Mouse (Mus musculus): ENCODE measurements around the gene 1700034J05Rik. TPM values are rescaled to one million over a fixed set of nuclear protein-coding genes. Genes with fewer than 3 reads are reported as not detected.
A peak's percentile ranks its signal among the peaks of the same experiment; 100 is the strongest.

The 1700034J05Rik gene
- polyA plus RNA-seq, 1 experiment, result not detected

- Histone ChIP-seq H3K27ac (ENCODE audit: insufficient read depth, low read length) (peak overlapping the region; percentile 85), H3K4me1 (ENCODE audit: control insufficient read depth, insufficient read depth, low read length) (peaks cover 33% of the 10 kb centered on the region)
- no peak for TF ChIP-seq CTCF (IDR thresholded peaks at IDR 0.05; ENCODE audit: borderline replicate concordance, insufficient read depth, low read length)
- no peak for TF ChIP-seq POLR2A (IDR thresholded peaks at IDR 0.05; ENCODE audit: low read depth, low read length)
These were observed 41.3 kb downstream of the 1700034J05Rik start for GRCm38 (mm10) chr6:146912835-146913488.

GRCm38 (mm10) chr6:146910801-146911200, 43.4 kb downstream of the 1700034J05Rik start:
- TF ChIP-seq CTCF (IDR thresholded peaks at IDR 0.05; ENCODE audit: borderline replicate concordance, insufficient read depth, low read length) (no peak), POLR2A (IDR thresholded peaks at IDR 0.05; ENCODE audit: low read depth, low read length) (no peak)
- H3K4me1 ChIP-seq (ENCODE audit: control insufficient read depth, insufficient read depth, low read length), result peaks cover 43% of the 10 kb centered on the region
- peak overlapping the region; percentile 100 for H3K27ac ChIP-seq (ENCODE audit: insufficient read depth, low read length)
- no peak overlapping the region for H3K4me3 ChIP-seq (ENCODE audit: insufficient read depth, low read length)

More at GRCm38 (mm10) chr6:146912835-146913488, 41.3 kb downstream of the 1700034J05Rik start:
- H3K4me3 ChIP-seq (ENCODE audit: insufficient read depth, low read length), result no peak overlapping the region

- H3K4me3 ChIP-seq (ENCODE audit: insufficient read depth, low read length), result no peak overlapping the region
- peak overlapping the region; percentile 100 for H3K27ac ChIP-seq (ENCODE audit: insufficient read depth, low read length)
- no peak for TF ChIP-seq POLR2A (IDR thresholded peaks at IDR 0.05; ENCODE audit: low read depth, low read length)
- TF ChIP-seq CTCF (IDR thresholded peaks at IDR 0.05; ENCODE audit: borderline replicate concordance, insufficient read depth, low read length), result no peak
- H3K4me1 ChIP-seq (ENCODE audit: control insufficient read depth, insufficient read depth, low read length), result peaks cover 44% of the 10 kb centered on the region
These were observed 44.3 kb downstream of the 1700034J05Rik start for GRCm38 (mm10) chr6:146909725-146910489.

- Histone ChIP-seq H3K27ac (ENCODE audit: insufficient read depth, low read length) (peak overlapping the region; percentile 100), H3K4me1 (ENCODE audit: control insufficient read depth, insufficient read depth, low read length) (peaks cover 43% of the 10 kb centered on the region), H3K4me3 (ENCODE audit: insufficient read depth, low read length) (no peak overlapping the region)
- no peak for TF ChIP-seq CTCF (IDR thresholded peaks at IDR 0.05; ENCODE audit: borderline replicate concordance, insufficient read depth, low read length)
- no peak for TF ChIP-seq POLR2A (IDR thresholded peaks at IDR 0.05; ENCODE audit: low read depth, low read length)
These were observed 45.4 kb downstream of the 1700034J05Rik start for GRCm38 (mm10) chr6:146908801-146909200.

- H3K27ac ChIP-seq (ENCODE audit: insufficient read depth, low read length), result peak overlapping the region; percentile 100
- no peak overlapping the region for H3K4me3 ChIP-seq (ENCODE audit: insufficient read depth, low read length)
- no peak for TF ChIP-seq CTCF (IDR thresholded peaks at IDR 0.05; ENCODE audit: borderline replicate concordance, insufficient read depth, low read length)
- no peak for TF ChIP-seq POLR2A (IDR thresholded peaks at IDR 0.05; ENCODE audit: low read depth, low read length)
- H3K4me1 ChIP-seq (ENCODE audit: control insufficient read depth, insufficient read depth, low read length), result peaks cover 36% of the 10 kb centered on the region
These were observed 46.4 kb downstream of the 1700034J05Rik start for GRCm38 (mm10) chr6:146907795-146908190.

GRCm38 (mm10) chr6:146907061-146907794, 47.0 kb downstream of the 1700034J05Rik start:
- H3K27ac ChIP-seq (ENCODE audit: insufficient read depth, low read length), result peak overlapping the region; percentile 100
- peaks cover 35% of the 10 kb centered on the region for H3K4me1 ChIP-seq (ENCODE audit: control insufficient read depth, insufficient read depth, low read length)
- H3K4me3 ChIP-seq (ENCODE audit: insufficient read depth, low read length), result no peak overlapping the region
- TF ChIP-seq CTCF (IDR thresholded peaks at IDR 0.05; ENCODE audit: borderline replicate concordance, insufficient read depth, low read length) (no peak), POLR2A (IDR thresholded peaks at IDR 0.05; ENCODE audit: low read depth, low read length) (no peak)

GRCm38 (mm10) chr6:146906000-146906786, 48.0 kb downstream of the 1700034J05Rik start:
- H3K4me1 ChIP-seq (ENCODE audit: control insufficient read depth, insufficient read depth, low read length), result peaks cover 26% of the 10 kb centered on the region
- peak overlapping the region; percentile 100; the same call in 1 of the 2 replicates for H3K27ac ChIP-seq (ENCODE audit: insufficient read depth, low read length)
- no peak overlapping the region for H3K4me3 ChIP-seq (ENCODE audit: insufficient read depth, low read length)
- TF ChIP-seq POLR2A (IDR thresholded peaks at IDR 0.05; ENCODE audit: low read depth, low read length) (no peak), CTCF (IDR thresholded peaks at IDR 0.05; ENCODE audit: borderline replicate concordance, insufficient read depth, low read length) (no peak)

GRCm38 (mm10) chr6:146904707-146905106, 49.5 kb downstream of the 1700034J05Rik start:
- TF ChIP-seq CTCF (IDR thresholded peaks at IDR 0.05; ENCODE audit: borderline replicate concordance, insufficient read depth, low read length) (no peak), POLR2A (IDR thresholded peaks at IDR 0.05; ENCODE audit: low read depth, low read length) (no peak)
- H3K4me1 ChIP-seq (ENCODE audit: control insufficient read depth, insufficient read depth, low read length), result peaks cover 24% of the 10 kb centered on the region
- H3K27ac ChIP-seq (ENCODE audit: insufficient read depth, low read length), result no peak overlapping the region
- no peak overlapping the region for H3K4me3 ChIP-seq (ENCODE audit: insufficient read depth, low read length)

GRCm38 (mm10) chr6:146903632-146904031, 50.6 kb downstream of the 1700034J05Rik start:
- H3K4me3 ChIP-seq (ENCODE audit: insufficient read depth, low read length), result no peak overlapping the region
- no peak for TF ChIP-seq CTCF (IDR thresholded peaks at IDR 0.05; ENCODE audit: borderline replicate concordance, insufficient read depth, low read length)
- TF ChIP-seq POLR2A (IDR thresholded peaks at IDR 0.05; ENCODE audit: low read depth, low read length), result no peak
- H3K4me1 ChIP-seq (ENCODE audit: control insufficient read depth, insufficient read depth, low read length), result peaks cover 21% of the 10 kb centered on the region
- H3K27ac ChIP-seq (ENCODE audit: insufficient read depth, low read length), result no peak overlapping the region
